In the genomic region with DNA sequence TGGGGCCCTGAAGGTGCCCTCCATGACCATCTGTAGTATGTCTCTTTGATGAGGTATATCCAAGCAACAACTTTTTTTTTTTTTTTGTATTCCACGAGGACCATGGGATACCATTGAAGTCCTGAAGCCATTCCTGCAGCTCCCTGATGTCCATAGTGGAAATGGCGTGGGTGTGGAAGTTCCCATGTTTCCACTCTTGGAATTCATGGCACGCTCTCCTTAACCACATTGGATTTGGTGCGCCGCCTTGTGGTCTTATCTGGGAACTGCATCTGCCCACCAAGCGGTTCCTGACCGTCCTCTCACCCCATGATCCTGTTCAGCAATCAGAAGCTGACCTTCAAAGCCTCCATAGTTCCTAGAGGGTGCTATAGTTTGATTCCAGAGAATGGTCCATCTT, we compare ENCODE assay signal across 9 mouse cellular contexts.
DNase-seq lines count a peak whose midpoint lies in the region; ATAC-seq and TF ChIP-seq lines count a peak whose summit lies in the region.
"Had no signal": no experiment of that assay in that cellular context is flagged by ENCODE, and none has a peak within 500 bp of the region (broad histone marks: within the 10 kb centered on the region; RNA-seq: fewer than 3 reads in every experiment).

No protein-coding gene starts in this region.

- no peaks in the 10 kb centered on the region for H3K9me3 ChIP-seq in liver, postnatal 0 days (ENCODE audit: low read length)
- H3K9me3 ChIP-seq: hindbrain, embryonic 15.5 days had no signal

- 16% methylated on average over 7 of the region's 7 CpGs for WGBS in liver, postnatal 0 days (ENCODE audit: insufficient replicate concordance)

- H3K9ac ChIP-seq in liver, postnatal 0 days (replicated peaks): no peak overlapping the region
- H3K9ac ChIP-seq: hindbrain, embryonic 15.5 days had no signal

- TF ChIP-seq EP300 in liver, postnatal 0 days (IDR thresholded peaks at IDR 0.05; ENCODE audit: low read depth): no peak

- no peaks in the 10 kb centered on the region for H3K27me3 ChIP-seq in liver, postnatal 0 days (ENCODE audit: insufficient read depth, low read length)
- H3K27me3 ChIP-seq: hindbrain, embryonic 15.5 days had no signal

- no peaks in the 10 kb centered on the region for H3K36me3 ChIP-seq in liver, postnatal 0 days (replicated peaks; ENCODE audit: insufficient read depth, low read length)
- H3K36me3 ChIP-seq: hindbrain, embryonic 15.5 days had no signal

- ATAC-seq in liver, postnatal 0 days: no peak
- ATAC-seq in inflammation-experienced regulatory T-cells, adult 6 months: no peak

- no peaks in the 10 kb centered on the region for H3K4me1 ChIP-seq in liver, postnatal 0 days (ENCODE audit: insufficient read depth)

- H3K27ac ChIP-seq in liver, postnatal 0 days (ENCODE audit: low read depth): no peak overlapping the region

- H3K4me2 ChIP-seq in liver, postnatal 0 days (ENCODE audit: low read depth, low read length): no peak overlapping the region
- H3K4me2 ChIP-seq: hindbrain, embryonic 15.5 days had no signal

- peak; percentile 56 for DNase-seq in right cerebral cortex, adult 18-20 months
- DNase-seq in right cerebral cortex, postnatal 25 days: no peak
- DNase-seq in adrenal gland, postnatal 10 days: peak; percentile 85
- peak; percentile 81 for DNase-seq in embryo, embryonic 10.5 days (ENCODE audit: low spot score)
- peak; percentile 81 for DNase-seq in kidney, postnatal 10 days
- peak; percentile 62 for DNase-seq in liver, postnatal 0 days
- peak; percentile 73 for DNase-seq in right cerebral cortex, postnatal 4 days

- TF ChIP-seq CTCF in liver, postnatal 0 days (IDR thresholded peaks at IDR 0.05; ENCODE audit: low read depth): peak; percentile 83

- H3K4me3 ChIP-seq in liver, postnatal 0 days (ENCODE audit: low read depth, low read length): no peak overlapping the region
- H3K4me3 ChIP-seq: hindbrain, embryonic 15.5 days had no signal
